Mouse (Mus musculus) naive thymus-derived CD4-positive, alpha-beta T cell, adult 2 months (primary cell): ENCODE results near the gene Cry2.
A peak's percentile ranks its signal among the peaks of the same experiment; 100 is the strongest.

Experiments
- DNase-seq: peaks from one replicate; pipeline ENCODE4 v3.0.0-alpha.2; 2011; ENCODE audit warnings: low read depth

Gene Cry2

GRCm38 (mm10) chr2:92388081-92388517, 45.7 kb downstream of the Cry2 start:
- no peak for DNase-seq

- DNase-seq = no peak
Observed at GRCm38 (mm10) chr2:92387646-92388045, 46.2 kb downstream of the Cry2 start.

- no peak for DNase-seq
Observed at GRCm38 (mm10) chr2:92386821-92387570, 46.8 kb downstream of the Cry2 start.

GRCm38 (mm10) chr2:92385113-92386051, 48.5 kb downstream of the Cry2 start:
- no peak for DNase-seq

- no peak for DNase-seq
Observed at GRCm38 (mm10) chr2:92384101-92384500, 49.7 kb downstream of the Cry2 start.

GRCm38 (mm10) chr2:92382759-92383158, 51.1 kb downstream of the Cry2 start:
- DNase-seq = no peak

- DNase-seq = no peak
Observed at GRCm38 (mm10) chr2:92381901-92382588, 51.8 kb downstream of the Cry2 start, which contains the start of gene 1700029I15Rik. Gene 1700029I15Rik (plus strand): TSS chr2:92382538.

- no peak for DNase-seq
Observed at GRCm38 (mm10) chr2:92381161-92381560, 52.7 kb downstream of the Cry2 start.

- DNase-seq = no peak
Observed at GRCm38 (mm10) chr2:92380495-92381050, 53.3 kb downstream of the Cry2 start.

- no peak for DNase-seq
Observed at GRCm38 (mm10) chr2:92379783-92380494, 53.9 kb downstream of the Cry2 start.

- no peak for DNase-seq
Observed at GRCm38 (mm10) chr2:92377320-92377719, 56.5 kb downstream of the Cry2 start.

GRCm38 (mm10) chr2:92376300-92376699, 57.5 kb downstream of the Cry2 start:
- no peak for DNase-seq

- peak; percentile 35 for DNase-seq
Observed at GRCm38 (mm10) chr2:92375788-92376187, 58.1 kb downstream of the Cry2 start.

GRCm38 (mm10) chr2:92375099-92375623, 58.7 kb downstream of the Cry2 start:
- DNase-seq = peak; percentile 96

GRCm38 (mm10) chr2:92374514-92374913, 59.3 kb downstream of the Cry2 start, which contains the start of the genes Pex16 and Large2:
Gene Pex16 (plus strand): TSS chr2:92374676.
Gene Large2 (minus strand): TSS chr2:92374869.
- DNase-seq = peak; percentile 66

- DNase-seq = peak; percentile 39
Observed at GRCm38 (mm10) chr2:92373437-92373813, 60.4 kb downstream of the Cry2 start.

GRCm38 (mm10) chr2:92372767-92373436, 60.9 kb downstream of the Cry2 start:
- DNase-seq = no peak

- no peak for DNase-seq
Observed at GRCm38 (mm10) chr2:92371971-92372690, 61.7 kb downstream of the Cry2 start.
